Mouse (Mus musculus) cortical plate, adult 2 months (tissue): ENCODE measurements around the gene Camta1. TPM values are rescaled to one million over a fixed set of nuclear protein-coding genes. Genes with fewer than 3 reads are reported as not detected.

Experiments used
- H3K27ac ChIP-seq: fragments of 200-500 bp; 2 replicates; pipeline ENCODE4 v1.5.1; 2012; ENCODE audit warnings: low read length, control low read depth, inconsistent platforms; ENCODE audit not compliant: insufficient read depth
- H3K4me1 ChIP-seq: fragments of 200-500 bp; 2 replicates; pipeline ENCODE4 v1.6.1; 2011; ENCODE audit warnings: low read length; ENCODE audit not compliant: control insufficient read depth, insufficient read depth
- H3K4me3 ChIP-seq: fragments of 200-500 bp; 2 replicates; pipeline ENCODE4 v1.5.1; 2011; ENCODE audit warnings: mild to moderate bottlenecking, low read length, control low read depth; ENCODE audit not compliant: insufficient read depth
- CTCF ChIP-seq: fragments of 200-500 bp; IDR thresholded peaks from 2 replicates; pipeline ENCODE4 v1.5.1; 2011; ENCODE audit warnings: mild to moderate bottlenecking, control low read depth, low read length; ENCODE audit not compliant: insufficient read depth; ENCODE audit errors: extremely low read depth
- POLR2A ChIP-seq: fragments of 200-500 bp; IDR thresholded peaks from 2 replicates; pipeline ENCODE4 v1.6.1; 2011; ENCODE audit warnings: mild to moderate bottlenecking, low read length, control low read depth; ENCODE audit not compliant: insufficient read depth; ENCODE audit errors: extremely low read depth
- polyA plus RNA-seq: library from polyadenylated mRNA; depleted of rRNA; stranded (reverse); fragments of >200 nt; gene quantifications from 2 replicates; pipeline ENCODE4 v1.2.3, GENCODE M21; 2012

The Camta1 gene
- polyA plus RNA-seq, 1 experiment, result 111 TPM

DNA sequence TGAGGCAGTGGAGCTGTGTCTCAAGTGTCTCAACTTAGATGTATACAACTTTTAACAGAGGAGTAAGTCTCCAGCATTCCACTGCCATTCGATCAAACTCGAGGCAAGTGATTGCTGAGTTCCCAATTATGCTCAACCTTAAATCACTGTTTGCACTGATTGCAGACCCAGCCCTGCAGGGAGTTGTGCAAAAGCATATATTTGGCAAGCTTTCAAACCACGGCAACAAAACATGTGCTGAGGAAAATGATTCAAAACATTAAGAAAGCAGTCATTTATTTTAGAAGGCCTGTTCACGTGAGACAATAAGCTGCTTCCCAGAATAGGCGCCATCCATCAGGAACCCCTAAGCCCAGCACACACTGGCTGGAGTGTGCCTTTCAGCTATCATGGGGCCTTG is 91.0 kb downstream of the Camta1 start:
- TF ChIP-seq POLR2A, result no peak
- no peak for TF ChIP-seq CTCF
- Histone ChIP-seq H3K27ac (no peak overlapping the region), H3K4me1 (peaks cover 2% of the 10 kb centered on the region; the same call in 1 of the 2 replicates), H3K4me3 (no peak overlapping the region)

- Histone ChIP-seq H3K4me3 (no peak overlapping the region), H3K27ac (no peak overlapping the region), H3K4me1 (peaks cover 8% of the 10 kb centered on the region)
- TF ChIP-seq CTCF (no peak), POLR2A (no peak)
These were observed 93.9 kb downstream of the Camta1 start for GRCm38 (mm10) chr4:151767786-151768185.

DNA sequence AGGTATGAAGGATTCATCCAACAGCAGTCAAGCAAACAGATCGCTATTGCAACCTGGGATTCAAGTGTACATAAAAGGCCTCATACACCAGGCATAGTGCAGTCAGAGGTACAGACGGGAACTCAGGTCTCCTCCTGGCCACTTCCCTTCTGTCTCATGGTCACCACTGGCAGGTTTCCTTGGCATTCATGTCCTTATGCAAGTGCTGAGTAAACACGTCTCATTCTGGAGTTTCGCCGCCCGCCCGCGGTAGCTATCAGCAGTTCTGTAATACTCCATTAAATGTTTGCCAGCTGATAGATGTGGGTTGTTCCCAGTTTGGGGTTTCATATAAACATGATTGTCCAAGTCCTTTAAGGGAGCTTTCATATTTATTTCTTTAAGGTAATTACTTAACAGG is 94.3 kb downstream of the Camta1 start:
- Histone ChIP-seq H3K4me1 (peaks cover 8% of the 10 kb centered on the region), H3K27ac (no peak overlapping the region), H3K4me3 (no peak overlapping the region)
- no peak for TF ChIP-seq CTCF
- TF ChIP-seq POLR2A, result no peak

- no peak overlapping the region for H3K27ac ChIP-seq
- no peak overlapping the region for H3K4me3 ChIP-seq
- H3K4me1 ChIP-seq, result peaks cover 6% of the 10 kb centered on the region
- TF ChIP-seq POLR2A (no peak), CTCF (no peak)
These were observed 96.3 kb downstream of the Camta1 start for GRCm38 (mm10) chr4:151765376-151765775.

DNA sequence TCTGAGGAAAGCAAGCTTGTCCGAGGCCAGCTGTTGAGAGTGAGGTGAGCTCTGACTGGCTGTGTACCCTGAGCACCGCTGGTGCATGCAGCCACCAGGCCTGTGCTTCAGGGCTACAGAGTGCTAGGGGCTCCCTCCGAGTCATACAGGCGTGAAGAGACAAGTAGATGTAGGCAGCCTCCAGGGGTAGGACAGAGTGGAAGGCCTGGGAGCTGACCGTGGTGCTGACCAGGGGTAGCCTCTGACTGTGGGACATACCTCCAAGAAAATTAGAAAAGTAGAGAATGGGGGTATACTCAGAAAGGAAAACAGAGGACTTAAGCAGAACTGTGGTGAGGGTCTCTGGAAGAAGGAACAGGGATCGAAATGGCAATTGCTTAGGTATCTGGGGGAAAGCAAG is 97.7 kb downstream of the Camta1 start:
- no peak overlapping the region for H3K4me3 ChIP-seq
- H3K4me1 ChIP-seq, result peaks cover 6% of the 10 kb centered on the region
- no peak for TF ChIP-seq POLR2A
- TF ChIP-seq CTCF, result no peak
- H3K27ac ChIP-seq, result no peak overlapping the region

GRCm38 (mm10) chr4:151759095-151759494 is 102.6 kb downstream of the Camta1 start:
- Histone ChIP-seq H3K27ac (no peak overlapping the region), H3K4me3 (no peak overlapping the region), H3K4me1 (no peaks in the 10 kb centered on the region)
- TF ChIP-seq POLR2A (no peak), CTCF (no peak)

DNA sequence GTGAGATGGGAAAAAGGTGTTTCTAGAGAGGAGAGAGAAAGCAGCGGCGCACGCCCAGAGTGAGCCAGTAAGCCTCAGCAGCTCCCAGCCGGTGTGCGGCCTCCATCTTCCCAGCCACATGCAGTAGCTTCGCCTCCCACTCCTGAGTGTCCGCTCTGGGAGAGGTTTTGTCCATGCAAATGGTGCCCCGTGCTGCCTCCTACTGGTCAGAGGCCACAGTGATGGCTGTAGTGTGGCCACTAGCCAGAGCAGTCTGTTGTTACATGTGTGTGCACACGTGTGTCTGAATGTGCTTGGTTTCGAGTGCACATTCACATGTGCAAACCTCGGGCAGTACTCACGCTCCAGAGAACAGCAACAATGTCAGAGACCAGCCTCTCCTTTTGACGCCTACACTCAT is 103.3 kb downstream of the Camta1 start:
- no peaks in the 10 kb centered on the region for H3K4me1 ChIP-seq
- H3K27ac ChIP-seq, result no peak overlapping the region
- H3K4me3 ChIP-seq, result no peak overlapping the region
- TF ChIP-seq CTCF (0 out of 2 replicates have a peak, but pooled peaks have one; percentile 17), POLR2A (no peak)

DNA sequence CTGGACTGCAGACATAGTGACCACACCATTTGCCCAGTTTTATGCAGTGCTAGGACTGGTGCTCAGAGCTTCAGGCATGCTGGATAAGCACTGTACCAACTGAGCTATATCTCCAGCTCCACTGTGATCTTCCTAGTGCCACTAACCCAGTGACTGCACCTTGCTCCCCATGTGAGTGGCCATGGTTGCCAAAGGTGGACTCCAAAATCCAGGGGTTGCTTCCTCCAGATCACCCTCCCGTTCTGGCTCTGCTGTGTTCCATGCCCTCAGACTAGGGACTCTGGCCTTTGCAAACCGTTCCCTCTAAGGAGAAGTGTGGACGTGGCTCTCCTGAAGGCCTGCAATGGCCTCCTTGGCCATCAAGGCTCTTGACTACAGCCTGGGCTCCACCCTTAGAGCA is 104.4 kb downstream of the Camta1 start:
- Histone ChIP-seq H3K4me3 (no peak overlapping the region), H3K4me1 (no peaks in the 10 kb centered on the region), H3K27ac (no peak overlapping the region)
- TF ChIP-seq POLR2A (no peak), CTCF (no peak)

DNA sequence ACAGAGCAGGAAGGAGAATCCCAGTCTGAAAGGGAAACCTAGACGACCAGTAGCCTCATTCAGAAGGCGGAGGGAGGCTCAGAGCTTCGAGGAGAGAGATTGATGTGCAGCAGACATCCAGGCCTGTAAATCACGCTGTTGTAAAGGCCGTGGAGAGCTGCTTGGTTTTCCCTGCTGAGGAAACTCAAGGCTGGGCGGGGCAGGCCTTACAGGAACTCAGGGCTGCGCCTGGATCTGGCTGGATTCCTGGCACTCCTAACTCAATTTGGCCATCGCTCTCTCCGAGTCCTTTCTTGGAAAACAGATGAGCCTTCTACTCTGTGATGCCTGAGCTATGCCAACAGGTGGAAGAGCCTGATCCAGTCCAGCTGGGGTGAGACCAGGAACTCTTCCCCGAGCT is 105.3 kb downstream of the Camta1 start:
- H3K4me1 ChIP-seq, result 0 out of 2 replicates have a peak, but pooled peaks cover 2% of the 10 kb centered on the region
- H3K27ac ChIP-seq, result no peak overlapping the region
- TF ChIP-seq POLR2A (no peak), CTCF (no peak)
- H3K4me3 ChIP-seq, result no peak overlapping the region

DNA sequence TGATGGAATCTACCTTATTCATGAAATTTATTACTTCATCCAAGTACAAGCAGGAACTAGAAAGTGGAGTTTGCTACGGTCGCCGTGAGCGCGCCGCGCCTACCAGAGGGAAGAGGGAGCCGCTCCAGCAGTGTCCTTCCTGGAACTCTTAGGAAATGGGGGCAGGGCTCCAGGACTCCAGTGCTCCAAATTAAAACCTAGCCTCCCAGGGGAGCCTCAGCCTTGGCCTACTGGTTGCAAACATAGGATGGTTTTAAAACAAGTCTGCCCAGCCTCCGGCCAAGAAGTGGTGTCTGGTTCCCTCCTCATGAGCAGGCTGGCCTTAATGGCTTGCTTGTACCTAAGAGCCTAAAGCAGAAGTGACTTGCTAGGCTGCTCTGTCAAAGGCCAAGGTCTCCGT is 108.4 kb downstream of the Camta1 start:
- TF ChIP-seq CTCF, result no peak
- TF ChIP-seq POLR2A, result no peak
- Histone ChIP-seq H3K4me3 (no peak overlapping the region), H3K27ac (no peak overlapping the region), H3K4me1 (peaks cover 4% of the 10 kb centered on the region)
